Comparison of ENCODE assay signal across 27 mouse cellular contexts in the genomic region with DNA sequence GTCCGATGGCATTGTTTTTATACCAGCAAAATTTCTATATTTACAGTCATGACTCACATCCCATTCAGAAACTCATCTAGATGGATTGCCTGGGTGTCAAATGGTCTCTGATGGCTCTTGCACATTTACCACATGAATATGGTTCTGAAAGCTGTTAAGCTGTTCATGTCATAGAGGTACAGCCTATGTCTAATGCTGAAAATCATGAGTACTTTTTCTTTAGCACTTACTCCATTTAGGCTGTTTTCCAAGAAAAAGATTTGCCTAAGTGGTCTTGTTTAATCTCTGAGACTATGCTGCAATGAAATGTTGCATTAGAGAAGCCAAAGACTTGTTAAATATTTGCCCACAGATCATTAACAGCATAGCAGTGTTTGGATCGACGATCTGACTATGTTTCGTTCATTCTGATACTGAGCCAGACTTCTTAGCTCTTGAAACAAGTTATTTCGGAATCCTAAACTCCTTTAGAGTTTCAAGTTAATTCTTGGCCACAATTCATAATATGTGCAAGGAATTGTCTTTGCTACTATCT.
DNase-seq lines count a peak whose midpoint lies in the region; ATAC-seq and TF ChIP-seq lines count a peak whose summit lies in the region.
"Had no signal": no experiment of that assay in that cellular context is flagged by ENCODE, and none has a peak within 500 bp of the region (broad histone marks: within the 10 kb centered on the region; RNA-seq: fewer than 3 reads in every experiment).

No protein-coding gene starts in this region.

- no peaks in the 10 kb centered on the region for H3K4me1 ChIP-seq in liver, adult 2 months (ENCODE audit: control insufficient read depth, insufficient read depth, low read length)
- no peaks in the 10 kb centered on the region for H3K4me1 ChIP-seq in liver, embryonic 11.5 days (replicated peaks; ENCODE audit: control insufficient read depth, insufficient read depth, low read length)
- 0 out of 2 replicates have a peak, but pooled peaks cover 2% of the 10 kb centered on the region for H3K4me1 ChIP-seq in lung, embryonic 16.5 days (replicated peaks; ENCODE audit: control insufficient read depth, insufficient read depth, low read length)
- H3K4me1 ChIP-seq: embryonic facial prominence, embryonic 12.5 days; embryonic facial prominence, embryonic 15.5 days; forebrain, embryonic 10.5 days; forebrain, embryonic 13.5 days; hindbrain, embryonic 12.5 days; hindbrain, embryonic 15.5 days had no signal

- H3K4me2 ChIP-seq in liver, embryonic 11.5 days = no peak overlapping the region
- no peak overlapping the region; the same call in 1 of the 2 replicates for H3K4me2 ChIP-seq in lung, embryonic 16.5 days (ENCODE audit: low read depth, low read length)
- H3K4me2 ChIP-seq: embryonic facial prominence, embryonic 12.5 days; embryonic facial prominence, embryonic 15.5 days; forebrain, embryonic 13.5 days; heart, embryonic 11.5 days; hindbrain, embryonic 12.5 days; hindbrain, embryonic 15.5 days had no signal

- no peaks in the 10 kb centered on the region for H3K27me3 ChIP-seq in liver, adult 2 months (ENCODE audit: control insufficient read depth, insufficient read depth, low read length)
- H3K27me3 ChIP-seq in liver, embryonic 11.5 days (replicated peaks; ENCODE audit: control insufficient read depth, insufficient read depth, low read length) = no peaks in the 10 kb centered on the region
- no peaks in the 10 kb centered on the region for H3K27me3 ChIP-seq in lung, embryonic 16.5 days (ENCODE audit: control insufficient read depth, insufficient read depth, low read depth, low read length)
- H3K27me3 ChIP-seq: embryonic facial prominence, embryonic 12.5 days; embryonic facial prominence, embryonic 15.5 days; forebrain, embryonic 13.5 days; hindbrain, embryonic 12.5 days; hindbrain, embryonic 15.5 days had no signal

- TF ChIP-seq CTCF in liver, adult 2 months (IDR thresholded peaks at IDR 0.05; ENCODE audit: low read depth, low read length) = no peak

- DNase-seq in liver, adult 2 months (ENCODE audit: extremely low read depth, low read depth, low spot score) = peak; percentile 15
- DNase-seq in liver, embryonic 11.5 days (ENCODE audit: low spot score) = no peak
- DNase-seq in lung, adult 18-20 months = no peak
- DNase-seq in fat pad, adult 2 months (ENCODE audit: extremely low read depth, low read depth, low spot score) = peak; percentile 42
- DNase-seq in left cerebral cortex, adult 18-20 months (ENCODE audit: low spot score in 2 of 2) = no peak
- DNase-seq in kidney, adult 8-10 months = no peak
- DNase-seq: adrenal gland, adult 2 months; adrenal gland, postnatal 14 days; B cell, adult 2 months; cerebellum, adult 11 months; cerebellum, adult 2 months; cerebellum, adult 9-11 months; cerebellum, postnatal 25 days; gastrocnemius, postnatal 10 days; gastrocnemius, postnatal 36 days; heart, adult 11 months had no signal

- no peak overlapping the region for H3K9ac ChIP-seq in liver, adult 2 months (ENCODE audit: low read depth, low read length)
- no peak overlapping the region for H3K9ac ChIP-seq in liver, embryonic 11.5 days (ENCODE audit: low read depth, low read length)
- no peak overlapping the region for H3K9ac ChIP-seq in lung, embryonic 16.5 days (ENCODE audit: low read length)
- H3K9ac ChIP-seq: embryonic facial prominence, embryonic 12.5 days; embryonic facial prominence, embryonic 15.5 days; forebrain, embryonic 13.5 days; hindbrain, embryonic 12.5 days; hindbrain, embryonic 15.5 days had no signal

- ATAC-seq in liver, embryonic 11.5 days (replicated peaks; ENCODE audit: low FRiP score) = no peak
- peak; percentile 95 for ATAC-seq in lung, embryonic 16.5 days (ENCODE audit: low read depth)
- ATAC-seq: CD4-positive, CD25-positive, alpha-beta regulatory T cell, adult 4 months; forebrain, embryonic 13.5 days; forebrain, embryonic 16.5 days had no signal

- no peak overlapping the region for H3K4me3 ChIP-seq in liver, adult 2 months (ENCODE audit: insufficient read depth, low read depth, low read length)
- H3K4me3 ChIP-seq in liver, embryonic 11.5 days (ENCODE audit: low read depth, low read length) = no peak overlapping the region
- H3K4me3 ChIP-seq in lung, embryonic 16.5 days (ENCODE audit: low read length) = no peak overlapping the region
- H3K4me3 ChIP-seq: embryonic facial prominence, embryonic 12.5 days; embryonic facial prominence, embryonic 15.5 days; erythroblast, embryonic 14.5 days; forebrain, embryonic 10.5 days; forebrain, embryonic 13.5 days; hindbrain, embryonic 12.5 days; hindbrain, embryonic 15.5 days had no signal

- no peaks in the 10 kb centered on the region for H3K36me3 ChIP-seq in liver, adult 2 months (ENCODE audit: control insufficient read depth, insufficient read depth, low read length)
- H3K36me3 ChIP-seq in liver, embryonic 11.5 days (ENCODE audit: control insufficient read depth, insufficient read depth, low read length) = no peaks in the 10 kb centered on the region
- no peaks in the 10 kb centered on the region for H3K36me3 ChIP-seq in lung, embryonic 16.5 days (ENCODE audit: control insufficient read depth, insufficient read depth, low read length)
- H3K36me3 ChIP-seq: embryonic facial prominence, embryonic 12.5 days; embryonic facial prominence, embryonic 15.5 days; forebrain, embryonic 10.5 days; hindbrain, embryonic 12.5 days had no signal

- TF ChIP-seq POLR2A in liver, adult 2 months (IDR thresholded peaks at IDR 0.05; ENCODE audit: extremely low read depth, insufficient read depth, low read length) = no peak

- H3K9me3 ChIP-seq in liver, embryonic 11.5 days (ENCODE audit: control insufficient read depth, low read length) = no peaks in the 10 kb centered on the region
- no peaks in the 10 kb centered on the region for H3K9me3 ChIP-seq in lung, embryonic 16.5 days (ENCODE audit: control insufficient read depth, low read length)
- H3K9me3 ChIP-seq: embryonic facial prominence, embryonic 12.5 days; embryonic facial prominence, embryonic 15.5 days; forebrain, embryonic 13.5 days; hindbrain, embryonic 12.5 days; hindbrain, embryonic 15.5 days had no signal

- H3K79me2 ChIP-seq in liver, adult 2 months (ENCODE audit: control insufficient read depth, insufficient read depth, low read length) = no peaks in the 10 kb centered on the region

- WGBS in liver, adult 2 months = 39% methylated on average over 5 of the region's 5 CpGs
- 85% methylated on average over 5 of the region's 5 CpGs for WGBS in liver, embryonic 11.5 days
- 36% methylated on average over 5 of the region's 5 CpGs for WGBS in lung, embryonic 16.5 days

- H3K27ac ChIP-seq in liver, adult 2 months (replicated peaks; ENCODE audit: insufficient read depth, low read depth, low read length) = no peak overlapping the region
- no peak overlapping the region for H3K27ac ChIP-seq in liver, embryonic 11.5 days (ENCODE audit: low read depth, low read length)
- no peak overlapping the region for H3K27ac ChIP-seq in lung, embryonic 16.5 days (ENCODE audit: low read length)
- H3K27ac ChIP-seq: embryonic facial prominence, embryonic 12.5 days; embryonic facial prominence, embryonic 15.5 days; forebrain, embryonic 10.5 days; forebrain, embryonic 13.5 days; hindbrain, embryonic 12.5 days; hindbrain, embryonic 15.5 days had no signal

Comparison
In these comparisons a context has a peak if more than half of its experiments do, and no peak if none do; other contexts are left out.
1. DNase-seq: peak in liver, adult 2 months (single experiment) and fat pad, adult 2 months (single experiment); none in liver, embryonic 11.5 days (single experiment), lung, adult 18-20 months (0 of 2), left cerebral cortex, adult 18-20 months (0 of 2) and kidney, adult 8-10 months (0 of 2).